In the genomic region with DNA sequence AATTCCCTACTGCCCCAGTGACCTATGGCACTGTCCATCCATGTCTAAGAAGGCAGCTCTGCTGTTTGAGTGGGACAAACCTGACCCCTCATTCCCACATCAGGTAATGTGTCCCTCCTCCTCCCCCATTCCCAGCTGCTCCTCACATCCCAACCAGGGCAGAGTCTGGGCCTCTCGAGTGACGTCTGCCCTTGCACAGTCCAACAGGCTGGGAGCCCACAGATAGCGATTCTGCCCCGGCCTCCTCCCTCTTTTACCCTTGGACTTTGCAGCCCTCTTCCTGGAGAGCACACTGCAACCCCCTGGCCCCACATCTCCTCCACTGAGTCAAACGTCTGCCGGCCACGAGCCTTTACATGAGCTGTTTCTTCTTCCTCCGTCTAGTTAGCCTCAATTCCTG, we compare ENCODE assay signal across 21 mouse cellular contexts. TPM values are rescaled to one million over a fixed set of nuclear protein-coding genes. Genes with fewer than 3 reads are reported as not detected.
DNase-seq lines count a peak whose midpoint lies in the region; ATAC-seq and TF ChIP-seq lines count a peak whose summit lies in the region.
"Had no signal": no experiment of that assay in that cellular context is flagged by ENCODE, and none has a peak within 500 bp of the region (broad histone marks: within the 10 kb centered on the region; RNA-seq: fewer than 3 reads in every experiment).

No protein-coding gene starts in this region.

- no peak overlapping the region for H3K4me3 ChIP-seq in liver, adult 2 months (ENCODE audit: insufficient read depth, low read depth, low read length)
- H3K4me3 ChIP-seq in intestine, postnatal 0 days (ENCODE audit: low read depth, low read length), result no peak overlapping the region
- H3K4me3 ChIP-seq: forebrain, embryonic 10.5 days; forebrain, embryonic 13.5 days; hindbrain, embryonic 15.5 days had no signal

- no peaks in the 10 kb centered on the region for H3K36me3 ChIP-seq in liver, adult 2 months (ENCODE audit: control insufficient read depth, insufficient read depth, low read length)
- no peaks in the 10 kb centered on the region for H3K36me3 ChIP-seq in intestine, postnatal 0 days (ENCODE audit: control insufficient read depth, insufficient read depth)
- H3K36me3 ChIP-seq: forebrain, embryonic 10.5 days; hindbrain, embryonic 15.5 days had no signal

- H3K27me3 ChIP-seq in liver, adult 2 months (ENCODE audit: control insufficient read depth, insufficient read depth, low read length), result no peaks in the 10 kb centered on the region
- H3K27me3 ChIP-seq in intestine, postnatal 0 days (replicated peaks; ENCODE audit: control insufficient read depth, insufficient read depth, low read length), result no peaks in the 10 kb centered on the region
- H3K27me3 ChIP-seq: forebrain, embryonic 13.5 days; hindbrain, embryonic 15.5 days had no signal

- no peak overlapping the region for H3K27ac ChIP-seq in liver, adult 2 months (replicated peaks; ENCODE audit: insufficient read depth, low read depth, low read length)
- H3K27ac ChIP-seq in intestine, postnatal 0 days (ENCODE audit: low read depth, low read length), result no peak overlapping the region
- H3K27ac ChIP-seq: forebrain, embryonic 10.5 days; forebrain, embryonic 13.5 days; hindbrain, embryonic 15.5 days had no signal

- H3K9me3 ChIP-seq in intestine, postnatal 0 days (ENCODE audit: control insufficient read depth), result no peaks in the 10 kb centered on the region
- H3K9me3 ChIP-seq: forebrain, embryonic 10.5 days; forebrain, embryonic 13.5 days; hindbrain, embryonic 15.5 days had no signal

- H3K4me1 ChIP-seq in liver, adult 2 months (ENCODE audit: control insufficient read depth, insufficient read depth, low read length), result peaks cover 19% of the 10 kb centered on the region
- H3K4me1 ChIP-seq in intestine, postnatal 0 days (replicated peaks; ENCODE audit: control insufficient read depth, insufficient read depth, low read length), result no peaks in the 10 kb centered on the region
- H3K4me1 ChIP-seq: forebrain, embryonic 13.5 days had no signal

- no peaks in the 10 kb centered on the region for H3K79me2 ChIP-seq in liver, adult 2 months (ENCODE audit: control insufficient read depth, insufficient read depth, low read length)

- no peak for TF ChIP-seq CTCF in liver, adult 2 months (IDR thresholded peaks at IDR 0.05; ENCODE audit: low read depth, low read length)
- no peak for TF ChIP-seq CTCF in intestine, postnatal 0 days (IDR thresholded peaks at IDR 0.05; ENCODE audit: low read depth)

- H3K9ac ChIP-seq in liver, adult 2 months (ENCODE audit: low read depth, low read length), result no peak overlapping the region
- no peak overlapping the region for H3K9ac ChIP-seq in intestine, postnatal 0 days (ENCODE audit: low read depth, low read length)
- H3K9ac ChIP-seq: forebrain, embryonic 13.5 days; hindbrain, embryonic 15.5 days had no signal

- no peak for TF ChIP-seq POLR2A in liver, adult 2 months (IDR thresholded peaks at IDR 0.05; ENCODE audit: extremely low read depth, insufficient read depth, low read length)

- ATAC-seq in intestine, postnatal 0 days, result peak; percentile 79
- ATAC-seq: CD4-positive, CD25-positive, alpha-beta regulatory T cell, adult 4 months; forebrain, embryonic 13.5 days; forebrain, embryonic 16.5 days had no signal

- no peak overlapping the region for H3K4me2 ChIP-seq in intestine, postnatal 0 days (replicated peaks; ENCODE audit: low read depth)
- H3K4me2 ChIP-seq: forebrain, embryonic 13.5 days; heart, embryonic 11.5 days; hindbrain, embryonic 15.5 days had no signal

- peak; percentile 58 for DNase-seq in liver, adult 2 months (ENCODE audit: extremely low read depth, low read depth, low spot score)
- DNase-seq in liver, result no peak
- peak; percentile 33 for DNase-seq in testis, postnatal 10 days (ENCODE audit: low spot score)
- DNase-seq in testis, postnatal 14 days (ENCODE audit: low spot score), result no peak
- no peak for DNase-seq in embryo, embryonic 11 days
- DNase-seq: adrenal gland, adult 2 months; adrenal gland, postnatal 14 days; cerebellum, adult 11 months; cerebellum, adult 2 months; cerebellum, postnatal 10 days; cerebellum, postnatal 36 days; gastrocnemius, postnatal 10 days; gastrocnemius, postnatal 36 days had no signal

- WGBS in liver, adult 2 months, result 31% methylated on average over 8 of the region's 8 CpGs
- WGBS in intestine, postnatal 0 days, result 52% methylated on average over 8 of the region's 8 CpGs

RNA-seq across cellular contexts. Expression of gene Loxl4, which starts 10.0 kb away (rescaled TPM):
- total RNA-seq in liver, adult 2 months (2014; rRNA removed), result 0.74 and 1.1 TPM in 2 replicates
- polyA plus RNA-seq in liver, adult 2 months (2012; rRNA removed), result 2.3 and 4.3 TPM in 2 replicates
- polyA plus RNA-seq in intestine, postnatal 0 days (2015; fragmentation: Nextera tagmentation; extraction: Ambion mirVana), result 0.78 and 0.99 TPM in 2 replicates
- total RNA-seq: granulocyte monocyte progenitor cell, adult 5-6 weeks had no signal
- polyA plus RNA-seq: hindbrain, embryonic 15.5 days had no signal

Comparison
In these comparisons a context has a peak if more than half of its experiments do, and no peak if none do; other contexts are left out.
1. DNase-seq: peak in liver, adult 2 months (single experiment) and testis, postnatal 10 days (single experiment); none in liver (single experiment), testis, postnatal 14 days (single experiment) and embryo, embryonic 11 days (single experiment).